In genomic region chr1:187826140-187826539, GRCm38 (mm10) we compare ENCODE assay signal across 22 mouse cellular contexts.
A peak's percentile ranks its signal among the peaks of the same experiment; 100 is the strongest.
DNase-seq lines count a peak whose midpoint lies in the region; ATAC-seq and TF ChIP-seq lines count a peak whose summit lies in the region.
"Had no signal": no experiment of that assay in that cellular context is flagged by ENCODE, and none has a peak within 500 bp of the region (broad histone marks: within the 10 kb centered on the region; RNA-seq: fewer than 3 reads in every experiment).

No protein-coding gene starts in this region.

- TF ChIP-seq CTCF in lung, postnatal 0 days (IDR thresholded peaks at IDR 0.05), result no peak
- no peak for TF ChIP-seq CTCF in lung, adult 2 months (IDR thresholded peaks at IDR 0.05; ENCODE audit: insufficient read depth, low read length)

- peak; percentile 30; the same call in 1 of the 2 replicates for TF ChIP-seq EP300 in lung, postnatal 0 days (IDR thresholded peaks at IDR 0.05)

- DNase-seq in heart, adult 11 months, result no peak
- no peak for DNase-seq in kidney, adult 11 months
- DNase-seq in lung, postnatal 0 days (ENCODE audit: low spot score), result peak; percentile 23
- DNase-seq in lung, adult 2 months, result no peak
- DNase-seq in midbrain, embryonic 10.5 days (ENCODE audit: low spot score), result no peak
- DNase-seq: adrenal gland, adult 8-10 months; cerebellum, adult 11-12 months; cerebellum, postnatal 10 days; forebrain, postnatal 0 days; gastrocnemius, postnatal 14 days; heart, adult 2 months; kidney, adult 18-20 months; liver, postnatal 0 days; midbrain, embryonic 14.5 days; thymus, adult 18-20 months; thymus, postnatal 4 days had no signal

- no peak for TF ChIP-seq POLR2A in lung, adult 2 months (IDR thresholded peaks at IDR 0.05; ENCODE audit: borderline replicate concordance, extremely low read depth, low read depth, low read length)

- peaks cover 20% of the 10 kb centered on the region for H3K4me1 ChIP-seq in heart, embryonic 15.5 days (replicated peaks)
- peaks cover 19% of the 10 kb centered on the region for H3K4me1 ChIP-seq in kidney, embryonic 16.5 days (ENCODE audit: insufficient read depth, low read length)
- no peaks in the 10 kb centered on the region for H3K4me1 ChIP-seq in lung, postnatal 0 days (ENCODE audit: insufficient read depth, low read depth, low read length)
- no peaks in the 10 kb centered on the region for H3K4me1 ChIP-seq in lung, adult 2 months (ENCODE audit: control insufficient read depth, insufficient read depth, low read length)
- H3K4me1 ChIP-seq in midbrain, embryonic 10.5 days, result peaks cover 22% of the 10 kb centered on the region
- H3K4me1 ChIP-seq: megakaryocyte, embryonic 14.5 days had no signal

- H3K9ac ChIP-seq in heart, embryonic 15.5 days, result no peak overlapping the region
- no peak overlapping the region for H3K9ac ChIP-seq in kidney, embryonic 16.5 days (replicated peaks; ENCODE audit: low read length)
- no peak overlapping the region for H3K9ac ChIP-seq in lung, postnatal 0 days (replicated peaks; ENCODE audit: low read depth)
- H3K9ac ChIP-seq: forebrain, postnatal 0 days; hindbrain, embryonic 15.5 days; liver, postnatal 0 days had no signal

- 0 out of 2 replicates have a peak, but pooled peaks have one; percentile 22 for ATAC-seq in heart, embryonic 15.5 days (replicated peaks; ENCODE audit: insufficient number of reproducible peaks, insufficient read depth, low FRiP score, low read depth)
- no peak for ATAC-seq in kidney, embryonic 16.5 days (ENCODE audit: low FRiP score, low TSS enrichment)
- peak; percentile 61 for ATAC-seq in lung, postnatal 0 days
- ATAC-seq: activated CD4-positive, CD25-positive, alpha-beta regulatory T cell, adult 4 months; forebrain, postnatal 0 days; liver, postnatal 0 days had no signal

- 18% methylated on average over 1 of the region's 1 CpGs for WGBS in heart, embryonic 15.5 days
- WGBS in kidney, embryonic 16.5 days, result 84% methylated on average over 1 of the region's 1 CpGs
- whole genome bisulfite sequencing in lung, postnatal 0 days, result 39% methylated on average over 1 of the region's 1 CpGs
- 41% methylated on average over 1 of the region's 1 CpGs for WGBS in lung, adult 2 months
- 90% methylated on average over 1 of the region's 1 CpGs for WGBS in midbrain, embryonic 10.5 days

- no peak overlapping the region for H3K4me3 ChIP-seq in heart, embryonic 15.5 days
- no peak overlapping the region for H3K4me3 ChIP-seq in kidney, embryonic 16.5 days (ENCODE audit: low read length)
- H3K4me3 ChIP-seq in lung, postnatal 0 days (ENCODE audit: low read depth, low read length), result no peak overlapping the region
- no peak overlapping the region for H3K4me3 ChIP-seq in lung, adult 2 months (replicated peaks; ENCODE audit: extremely low read depth, low read depth, low read length)
- no peak overlapping the region for H3K4me3 ChIP-seq in midbrain, embryonic 10.5 days
- H3K4me3 ChIP-seq: heart, adult 2 months; hindbrain, embryonic 15.5 days; megakaryocyte, embryonic 14.5 days had no signal

- H3K4me2 ChIP-seq in heart, embryonic 15.5 days, result no peak overlapping the region
- H3K4me2 ChIP-seq in kidney, embryonic 16.5 days (replicated peaks; ENCODE audit: low read depth, low read length), result no peak overlapping the region
- no peak overlapping the region for H3K4me2 ChIP-seq in lung, postnatal 0 days (replicated peaks; ENCODE audit: low read depth, low read length)
- H3K4me2 ChIP-seq: hindbrain, embryonic 15.5 days; liver, embryonic 11.5 days had no signal

- no peaks in the 10 kb centered on the region for H3K36me3 ChIP-seq in heart, embryonic 15.5 days
- H3K36me3 ChIP-seq in kidney, embryonic 16.5 days (ENCODE audit: insufficient read depth, low read length), result no peaks in the 10 kb centered on the region
- H3K36me3 ChIP-seq in lung, postnatal 0 days (ENCODE audit: insufficient read depth, low read length), result no peaks in the 10 kb centered on the region
- no peaks in the 10 kb centered on the region for H3K36me3 ChIP-seq in midbrain, embryonic 10.5 days
- H3K36me3 ChIP-seq: hindbrain, embryonic 15.5 days had no signal

- no peaks in the 10 kb centered on the region for H3K27me3 ChIP-seq in heart, embryonic 15.5 days
- no peaks in the 10 kb centered on the region for H3K27me3 ChIP-seq in kidney, embryonic 16.5 days (ENCODE audit: insufficient read depth, low read length)
- no peaks in the 10 kb centered on the region for H3K27me3 ChIP-seq in lung, postnatal 0 days (replicated peaks; ENCODE audit: insufficient read depth, low read length)
- no peaks in the 10 kb centered on the region for H3K27me3 ChIP-seq in midbrain, embryonic 10.5 days (ENCODE audit: low read depth, poor library complexity, severe bottlenecking)
- H3K27me3 ChIP-seq: hindbrain, embryonic 15.5 days; megakaryocyte, embryonic 14.5 days had no signal

- peak overlapping the region; percentile 33 for H3K27ac ChIP-seq in heart, embryonic 15.5 days
- H3K27ac ChIP-seq in kidney, embryonic 16.5 days (ENCODE audit: low read length), result peak overlapping the region; percentile 51; the same call in 1 of the 2 replicates
- H3K27ac ChIP-seq in lung, postnatal 0 days (ENCODE audit: low read length), result no peak overlapping the region
- no peak overlapping the region for H3K27ac ChIP-seq in midbrain, embryonic 10.5 days (replicated peaks)
- H3K27ac ChIP-seq: heart, adult 2 months; hindbrain, embryonic 15.5 days had no signal

- H3K9me3 ChIP-seq in heart, embryonic 15.5 days (replicated peaks), result no peaks in the 10 kb centered on the region
- H3K9me3 ChIP-seq in kidney, embryonic 16.5 days (ENCODE audit: low read length), result no peaks in the 10 kb centered on the region
- no peaks in the 10 kb centered on the region for H3K9me3 ChIP-seq in lung, postnatal 0 days (ENCODE audit: low read length)
- no peaks in the 10 kb centered on the region for H3K9me3 ChIP-seq in midbrain, embryonic 10.5 days (replicated peaks)
- H3K9me3 ChIP-seq: hindbrain, embryonic 15.5 days had no signal

Comparison
In these comparisons a context has a peak if more than half of its experiments do, and no peak if none do; other contexts are left out.
1. H3K27ac ChIP-seq: peak in heart, embryonic 15.5 days (single experiment) and kidney, embryonic 16.5 days (single experiment); none in lung, postnatal 0 days (single experiment) and midbrain, embryonic 10.5 days (single experiment).